Mouse (Mus musculus) stomach, postnatal 0 days (tissue): ENCODE measurements at regions not wholly inside any gene's neighbourhood (a gene's known extent, or its start where the extent isn't known, plus 50 kb on each side); places are given as distances from the start of the nearest gene placed in this dataset.

Experiments used
- CTCF ChIP-seq: IDR thresholded peaks from 2 replicates; pipeline ENCODE4 v1.5.1; 2016; ENCODE audit warnings: antibody characterized with exemption, low read depth, mild to moderate bottlenecking, moderate library complexity
- EP300 ChIP-seq: optimal IDR thresholded peaks from 2 replicates; pipeline ENCODE3; 2016; ENCODE audit warnings: antibody characterized with exemption

- TF ChIP-seq EP300: no peak
- no peak for TF ChIP-seq CTCF
Observed at GRCm38 (mm10) chr12:71393752-71394151, 84.1 kb downstream of the Dact1 start.
